Mouse (Mus musculus): Measurements from ENCODE around the gene Kcnma1. TPM values are rescaled to one million over a fixed set of nuclear protein-coding genes. Genes with fewer than 3 reads are reported as not detected.

Kcnma1 gene
- polyA plus RNA-seq, 1 experiment from 2014 or later, result 0.38 TPM

DNA sequence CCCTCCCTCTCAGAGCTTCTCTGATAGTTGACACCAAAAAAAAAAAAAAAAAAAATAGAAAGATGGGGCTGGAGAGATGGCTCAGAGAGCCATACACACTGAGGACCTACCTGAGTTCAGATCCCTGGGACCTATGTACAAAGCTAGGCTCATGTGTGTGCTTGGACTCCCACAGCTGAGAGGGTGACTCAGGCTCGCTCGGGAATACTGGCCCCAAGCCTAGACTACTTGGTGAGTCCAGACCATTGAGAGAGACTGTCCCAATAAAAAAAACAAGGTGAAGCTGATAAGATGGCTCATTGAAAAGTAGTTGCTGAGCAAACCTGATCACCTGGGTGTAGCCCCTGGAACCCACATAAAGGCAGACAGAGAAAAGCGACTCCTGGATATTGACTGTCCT is 18.5 kb downstream of the Kcnma1 start:
- Histone ChIP-seq H3K9me3 (replicated peaks; ENCODE audit: control insufficient read depth, low read length) (no peaks in the 10 kb centered on the region), H3K27me3 (ENCODE audit: control insufficient read depth, insufficient read depth, low read length) (peaks cover 32% of the 10 kb centered on the region), H3K9ac (ENCODE audit: low read length) (no peak overlapping the region), H3K27ac (ENCODE audit: low read length) (no peak overlapping the region), H3K4me1 (ENCODE audit: control insufficient read depth, insufficient read depth, low read length) (no peaks in the 10 kb centered on the region), H3K4me3 (ENCODE audit: low read length) (no peak overlapping the region), H3K36me3 (ENCODE audit: control insufficient read depth, insufficient read depth) (no peaks in the 10 kb centered on the region), H3K4me2 (ENCODE audit: low read depth, low read length) (no peak overlapping the region)
- ATAC-seq (replicated peaks; ENCODE audit: extremely low read depth, insufficient read depth, low FRiP score), result no peak
- WGBS, result 76% methylated on average over 3 of the region's 3 CpGs

- no peaks in the 10 kb centered on the region for H3K4me1 ChIP-seq (ENCODE audit: control insufficient read depth, insufficient read depth, low read length)
- no peak overlapping the region for H3K9ac ChIP-seq (ENCODE audit: low read length)
- 78% methylated on average over 7 of the region's 7 CpGs for WGBS
Observed at GRCm38 (mm10) chr14:23990871-23991270, 23.4 kb downstream of the Kcnma1 start.

GRCm38 (mm10) chr14:23989696-23990095 is 24.6 kb downstream of the Kcnma1 start:
- Histone ChIP-seq H3K4me1 (ENCODE audit: control insufficient read depth, insufficient read depth, low read length) (no peaks in the 10 kb centered on the region), H3K27ac (ENCODE audit: low read length) (no peak overlapping the region), H3K9me3 (replicated peaks; ENCODE audit: control insufficient read depth, low read length) (no peaks in the 10 kb centered on the region), H3K9ac (ENCODE audit: low read length) (no peak overlapping the region), H3K4me3 (ENCODE audit: low read length) (no peak overlapping the region), H3K36me3 (ENCODE audit: control insufficient read depth, insufficient read depth) (no peaks in the 10 kb centered on the region), H3K27me3 (ENCODE audit: control insufficient read depth, insufficient read depth, low read length) (0 out of 2 replicates have a peak, but pooled peaks cover under 1% of the 10 kb centered on the region), H3K4me2 (ENCODE audit: low read depth, low read length) (no peak overlapping the region)
- 78% methylated on average over 11 of the region's 11 CpGs for WGBS
- no peak for ATAC-seq (replicated peaks; ENCODE audit: extremely low read depth, insufficient read depth, low FRiP score)

More at GRCm38 (mm10) chr14:23990871-23991270, 23.4 kb downstream of the Kcnma1 start:
- H3K9me3 ChIP-seq (replicated peaks; ENCODE audit: control insufficient read depth, low read length), result no peaks in the 10 kb centered on the region
- no peaks in the 10 kb centered on the region for H3K36me3 ChIP-seq (ENCODE audit: control insufficient read depth, insufficient read depth)
- H3K4me2 ChIP-seq (ENCODE audit: low read depth, low read length), result no peak overlapping the region
- no peak overlapping the region for H3K4me3 ChIP-seq (ENCODE audit: low read length)
- ATAC-seq (replicated peaks; ENCODE audit: extremely low read depth, insufficient read depth, low FRiP score), result no peak
- peaks cover 4% of the 10 kb centered on the region; the same call in 1 of the 2 replicates for H3K27me3 ChIP-seq (ENCODE audit: control insufficient read depth, insufficient read depth, low read length)
- no peak overlapping the region for H3K27ac ChIP-seq (ENCODE audit: low read length)

GRCm38 (mm10) chr14:23982205-23982604 is 32.1 kb downstream of the Kcnma1 start:
- 60% methylated on average over 8 of the region's 8 CpGs for WGBS
- Histone ChIP-seq H3K36me3 (ENCODE audit: control insufficient read depth, insufficient read depth) (no peaks in the 10 kb centered on the region), H3K27ac (ENCODE audit: low read length) (no peak overlapping the region), H3K4me1 (ENCODE audit: control insufficient read depth, insufficient read depth, low read length) (no peaks in the 10 kb centered on the region), H3K4me2 (ENCODE audit: low read depth, low read length) (no peak overlapping the region), H3K27me3 (ENCODE audit: control insufficient read depth, insufficient read depth, low read length) (peaks cover 2% of the 10 kb centered on the region; the same call in 1 of the 2 replicates), H3K4me3 (ENCODE audit: low read length) (no peak overlapping the region), H3K9me3 (replicated peaks; ENCODE audit: control insufficient read depth, low read length) (no peaks in the 10 kb centered on the region), H3K9ac (ENCODE audit: low read length) (no peak overlapping the region)
- ATAC-seq (replicated peaks; ENCODE audit: extremely low read depth, insufficient read depth, low FRiP score), result no peak

- Histone ChIP-seq H3K9ac (ENCODE audit: low read length) (no peak overlapping the region), H3K4me2 (ENCODE audit: low read depth, low read length) (no peak overlapping the region), H3K36me3 (ENCODE audit: control insufficient read depth, insufficient read depth) (no peaks in the 10 kb centered on the region), H3K27ac (ENCODE audit: low read length) (no peak overlapping the region), H3K27me3 (ENCODE audit: control insufficient read depth, insufficient read depth, low read length) (no peaks in the 10 kb centered on the region; the same call in 1 of the 2 replicates), H3K4me3 (ENCODE audit: low read length) (no peak overlapping the region), H3K9me3 (replicated peaks; ENCODE audit: control insufficient read depth, low read length) (no peaks in the 10 kb centered on the region), H3K4me1 (ENCODE audit: control insufficient read depth, insufficient read depth, low read length) (no peaks in the 10 kb centered on the region)
- WGBS, result 73% methylated on average over 2 of the region's 2 CpGs
- no peak for ATAC-seq (replicated peaks; ENCODE audit: extremely low read depth, insufficient read depth, low FRiP score)
Observed at GRCm38 (mm10) chr14:23974685-23975084, 39.6 kb downstream of the Kcnma1 start.

DNA sequence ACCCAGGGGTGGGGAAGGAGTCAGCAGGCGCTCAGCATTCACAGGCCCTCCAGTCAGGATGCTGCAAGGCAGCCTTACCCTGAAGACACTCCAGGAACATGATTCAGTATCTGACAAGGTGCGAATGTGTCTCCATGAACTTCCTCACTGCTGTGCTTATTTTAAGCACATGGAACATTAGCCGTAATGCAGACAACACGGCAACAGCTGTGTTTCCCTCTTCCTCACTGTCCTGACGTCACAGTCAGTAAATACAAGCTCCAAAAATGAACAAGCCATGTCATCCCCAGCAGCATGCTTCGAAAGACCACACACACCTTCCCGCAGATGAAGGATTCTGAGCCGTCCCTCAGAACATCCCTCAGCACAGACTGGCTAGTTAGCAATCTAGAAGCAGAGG is 47.8 kb downstream of the Kcnma1 start:
- Histone ChIP-seq H3K27ac (ENCODE audit: low read length) (no peak overlapping the region), H3K4me1 (ENCODE audit: control insufficient read depth, insufficient read depth, low read length) (no peaks in the 10 kb centered on the region), H3K9me3 (replicated peaks; ENCODE audit: control insufficient read depth, low read length) (no peaks in the 10 kb centered on the region), H3K27me3 (ENCODE audit: control insufficient read depth, insufficient read depth, low read length) (no peaks in the 10 kb centered on the region), H3K4me3 (ENCODE audit: low read length) (no peak overlapping the region), H3K9ac (ENCODE audit: low read length) (no peak overlapping the region), H3K4me2 (ENCODE audit: low read depth, low read length) (no peak overlapping the region), H3K36me3 (ENCODE audit: control insufficient read depth, insufficient read depth) (no peaks in the 10 kb centered on the region)
- ATAC-seq (replicated peaks; ENCODE audit: extremely low read depth, insufficient read depth, low FRiP score), result no peak
- 70% methylated on average over 8 of the region's 8 CpGs for WGBS

- Histone ChIP-seq H3K9ac (ENCODE audit: low read length) (no peak overlapping the region), H3K27me3 (ENCODE audit: control insufficient read depth, insufficient read depth, low read length) (no peaks in the 10 kb centered on the region), H3K36me3 (ENCODE audit: control insufficient read depth, insufficient read depth) (no peaks in the 10 kb centered on the region), H3K9me3 (replicated peaks; ENCODE audit: control insufficient read depth, low read length) (no peaks in the 10 kb centered on the region), H3K27ac (ENCODE audit: low read length) (no peak overlapping the region), H3K4me2 (ENCODE audit: low read depth, low read length) (no peak overlapping the region), H3K4me1 (ENCODE audit: control insufficient read depth, insufficient read depth, low read length) (no peaks in the 10 kb centered on the region), H3K4me3 (ENCODE audit: low read length) (no peak overlapping the region)
- no peak for ATAC-seq (replicated peaks; ENCODE audit: extremely low read depth, insufficient read depth, low FRiP score)
- 72% methylated on average over 11 of the region's 11 CpGs for WGBS
Observed at GRCm38 (mm10) chr14:23959061-23959460, 55.2 kb downstream of the Kcnma1 start.

- Histone ChIP-seq H3K27ac (ENCODE audit: low read length) (no peak overlapping the region), H3K4me2 (ENCODE audit: low read depth, low read length) (no peak overlapping the region), H3K4me3 (ENCODE audit: low read length) (no peak overlapping the region), H3K36me3 (ENCODE audit: control insufficient read depth, insufficient read depth) (no peaks in the 10 kb centered on the region), H3K9me3 (replicated peaks; ENCODE audit: control insufficient read depth, low read length) (no peaks in the 10 kb centered on the region), H3K4me1 (ENCODE audit: control insufficient read depth, insufficient read depth, low read length) (no peaks in the 10 kb centered on the region), H3K27me3 (ENCODE audit: control insufficient read depth, insufficient read depth, low read length) (no peaks in the 10 kb centered on the region), H3K9ac (ENCODE audit: low read length) (no peak overlapping the region)
- 73% methylated on average over 4 of the region's 4 CpGs for WGBS
- no peak for ATAC-seq (replicated peaks; ENCODE audit: extremely low read depth, insufficient read depth, low FRiP score)
Observed at GRCm38 (mm10) chr14:23957270-23957669, 57.0 kb downstream of the Kcnma1 start.

- H3K9ac ChIP-seq (ENCODE audit: low read length), result no peak overlapping the region
- H3K27ac ChIP-seq (ENCODE audit: low read length), result no peak overlapping the region
- H3K4me2 ChIP-seq (ENCODE audit: low read depth, low read length), result no peak overlapping the region
- no peaks in the 10 kb centered on the region for H3K9me3 ChIP-seq (replicated peaks; ENCODE audit: control insufficient read depth, low read length)
- WGBS, result 56% methylated on average over 2 of the region's 2 CpGs
- no peak for ATAC-seq (replicated peaks; ENCODE audit: extremely low read depth, insufficient read depth, low FRiP score)
- H3K4me3 ChIP-seq (ENCODE audit: low read length), result no peak overlapping the region
- no peaks in the 10 kb centered on the region for H3K4me1 ChIP-seq (ENCODE audit: control insufficient read depth, insufficient read depth, low read length)
- no peaks in the 10 kb centered on the region for H3K36me3 ChIP-seq (ENCODE audit: control insufficient read depth, insufficient read depth)
- H3K27me3 ChIP-seq (ENCODE audit: control insufficient read depth, insufficient read depth, low read length), result no peaks in the 10 kb centered on the region
Observed at GRCm38 (mm10) chr14:23943876-23944275, 70.4 kb downstream of the Kcnma1 start.
